Mouse (Mus musculus): ENCODE results near the gene Ppp1r9b.
A peak's percentile ranks its signal among the peaks of the same experiment; 100 is the strongest.
"Not testable (repeated sequence)": the region's sequence is repeated elsewhere in the genome, so short reads cannot be mapped to it uniquely, and the experiment has no call there.

Gene Ppp1r9b

GRCm38 (mm10) chr11:94990749-94991577 is at the start of gene Ppp1r9b:
Gene Ppp1r9b (plus strand): TSS chr11:94991035.
- peak; percentile 96 for DNase-seq (ENCODE audit: inconsistent ontology term)

GRCm38 (mm10) chr11:94941121-94941520 is 49.7 kb upstream of the Ppp1r9b start:
- no peak for DNase-seq (ENCODE audit: inconsistent ontology term)

DNA sequence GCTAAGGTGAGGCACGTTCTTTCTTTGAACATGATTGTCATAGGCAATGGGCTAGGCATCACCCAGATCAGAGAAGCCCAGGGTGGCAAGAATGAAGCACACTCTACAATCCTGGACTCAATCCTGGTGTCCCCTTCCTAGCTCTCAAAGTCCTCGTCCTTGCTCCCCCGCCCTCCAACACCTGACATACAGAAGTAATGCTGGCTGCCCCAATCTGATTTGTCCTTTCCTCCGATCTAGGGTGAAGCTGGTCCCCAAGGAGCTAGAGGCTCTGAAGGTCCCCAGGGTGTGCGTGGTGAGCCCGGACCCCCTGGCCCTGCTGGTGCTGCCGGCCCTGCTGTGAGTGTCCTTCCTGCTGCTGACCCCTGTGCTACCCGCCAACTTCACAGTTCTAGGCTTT is 49.1 kb upstream of the Ppp1r9b start:
- DNase-seq (ENCODE audit: inconsistent ontology term), result no peak

GRCm38 (mm10) chr11:94942282-94943023 is 48.4 kb upstream of the Ppp1r9b start:
- DNase-seq (ENCODE audit: inconsistent ontology term), result no peak

- DNase-seq (ENCODE audit: inconsistent ontology term), result no peak
These were observed 47.8 kb upstream of the Ppp1r9b start for GRCm38 (mm10) chr11:94943054-94943453.

GRCm38 (mm10) chr11:94944295-94944694 is 46.5 kb upstream of the Ppp1r9b start:
- no peak for DNase-seq (ENCODE audit: inconsistent ontology term)

GRCm38 (mm10) chr11:94945236-94945635 is 45.6 kb upstream of the Ppp1r9b start:
- no peak for DNase-seq (ENCODE audit: inconsistent ontology term)

DNA sequence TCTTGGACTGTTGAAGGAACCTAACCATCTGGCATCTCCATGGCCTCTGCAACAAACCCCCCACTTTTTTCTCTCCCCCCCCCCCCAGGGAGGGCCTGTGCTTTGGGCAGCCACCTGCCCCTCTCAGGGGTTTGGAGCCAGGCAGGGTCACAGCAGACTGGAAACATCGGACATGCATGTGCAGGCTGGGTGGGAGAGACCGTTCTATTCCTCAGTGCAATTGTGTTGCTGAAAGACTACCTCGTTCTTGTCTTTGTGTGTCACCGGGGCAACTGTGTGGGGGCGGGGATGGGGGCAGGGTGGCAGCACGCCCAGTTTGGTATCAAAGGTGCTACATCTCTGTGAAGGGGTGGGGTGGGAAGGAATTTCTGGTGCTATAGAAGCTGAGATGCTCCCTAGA is 38.7 kb upstream of the Ppp1r9b start:
- peak; percentile 64 for DNase-seq (ENCODE audit: inconsistent ontology term)

DNA sequence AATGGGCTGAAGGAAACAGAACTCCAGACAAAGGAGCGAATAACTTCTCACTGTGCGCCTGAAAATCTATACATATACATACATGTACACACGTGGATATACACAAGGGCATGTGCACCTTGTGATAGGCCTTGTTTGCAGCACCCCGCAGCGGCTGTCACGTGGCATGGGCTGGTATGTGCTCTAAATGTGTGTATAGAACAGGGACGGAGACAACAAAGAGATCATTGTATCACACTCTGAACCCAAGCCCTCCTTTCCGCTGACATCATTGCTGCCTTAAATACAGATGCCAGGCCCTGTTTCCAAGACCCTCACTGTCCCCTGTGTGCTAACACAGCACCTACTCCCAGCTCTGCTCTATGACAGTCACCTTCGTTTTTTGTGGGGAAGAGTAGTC is 35.7 kb upstream of the Ppp1r9b start:
- peak; percentile 87 for DNase-seq (ENCODE audit: inconsistent ontology term)

DNA sequence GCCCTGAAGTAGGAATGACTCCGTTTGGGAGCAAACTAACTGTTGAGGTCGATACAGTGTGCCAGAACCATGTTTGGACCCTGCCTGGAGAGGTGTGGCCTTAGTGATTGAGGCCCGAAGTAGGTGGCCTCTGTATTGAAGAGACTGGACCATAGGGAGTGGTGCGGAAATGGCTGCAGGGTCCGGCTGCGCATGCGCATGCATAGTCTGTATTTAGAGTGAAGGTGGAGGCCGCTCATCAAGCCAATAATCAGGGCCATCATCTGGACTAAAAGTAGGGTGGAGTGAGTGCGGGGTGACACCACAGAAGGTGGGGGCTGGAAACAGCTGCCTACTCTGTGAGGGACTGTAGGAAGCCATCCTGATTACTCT is 33.2 kb upstream of the Ppp1r9b start:
- no peak for DNase-seq (ENCODE audit: inconsistent ontology term)

DNA sequence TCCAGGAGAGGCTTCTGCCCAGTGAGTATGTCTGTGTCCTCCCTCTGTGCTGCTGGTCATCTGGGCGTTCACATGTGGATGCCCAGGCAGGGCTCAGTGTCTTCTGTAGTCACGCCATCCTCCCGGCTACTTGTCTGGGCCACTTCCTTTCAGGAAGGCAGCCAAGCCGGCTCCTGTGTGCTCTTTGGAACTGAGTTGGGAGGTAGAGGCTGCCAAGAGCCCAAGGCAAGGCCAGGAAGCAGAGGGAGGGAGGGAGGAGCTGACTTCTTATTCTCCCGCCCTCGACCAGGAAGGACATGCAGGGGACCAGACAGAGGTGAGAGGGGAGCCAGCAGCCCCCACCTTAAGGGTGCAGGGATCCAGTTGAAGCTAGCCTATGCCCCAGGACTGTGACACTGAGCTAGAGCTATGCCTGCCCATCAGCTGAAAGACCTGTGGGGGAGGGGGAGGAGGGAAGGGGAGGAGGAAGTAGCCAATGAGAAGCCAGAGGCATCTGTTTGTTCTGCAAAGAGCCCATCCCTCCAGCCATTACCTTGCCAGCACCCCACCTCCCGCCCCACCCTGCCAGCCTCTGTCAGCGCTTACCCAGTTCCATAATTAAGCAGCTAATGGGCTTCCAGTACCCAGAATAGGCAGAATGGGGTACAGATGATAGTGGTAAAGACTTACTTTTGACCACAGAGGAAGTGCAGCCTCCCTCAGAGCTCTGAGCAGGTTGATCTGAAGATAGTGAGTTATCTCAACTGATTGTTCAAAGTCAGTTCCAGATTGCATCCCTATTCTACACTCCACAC is 32.6 kb upstream of the Ppp1r9b start:
- peak; percentile 97 for DNase-seq (ENCODE audit: inconsistent ontology term)

DNA sequence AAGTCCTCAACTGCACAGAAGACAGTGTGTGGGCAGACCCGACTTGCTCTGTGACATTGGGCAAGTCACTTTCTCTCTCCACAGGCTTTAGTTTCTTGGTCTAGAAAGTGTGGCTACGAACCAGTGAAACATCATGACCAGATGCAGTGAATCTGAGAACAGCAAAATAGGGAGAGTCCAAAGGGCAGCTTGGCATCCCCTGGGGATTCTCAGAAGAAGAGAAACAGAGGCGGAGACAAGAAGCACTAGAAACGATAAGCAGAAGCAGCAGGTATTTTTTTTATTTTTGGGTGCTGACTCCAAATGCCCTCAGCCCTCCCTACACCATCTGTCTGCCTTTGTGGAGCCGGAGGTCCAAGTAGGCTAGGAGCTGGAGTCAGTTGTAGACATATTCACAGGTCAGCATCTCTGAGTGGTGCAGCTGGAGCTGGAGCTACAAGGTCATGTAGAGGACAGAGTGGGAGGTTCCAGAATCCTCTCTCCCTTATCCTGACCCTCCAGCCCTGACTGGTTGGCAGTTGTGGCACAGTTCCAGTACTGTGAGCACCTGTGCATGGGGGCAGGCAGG is 28.2 kb upstream of the Ppp1r9b start:
- DNase-seq (ENCODE audit: inconsistent ontology term), result no peak

GRCm38 (mm10) chr11:94967419-94967818 is 23.4 kb upstream of the Ppp1r9b start, which contains the start of gene Hils1:
Gene Hils1 (plus strand): TSS chr11:94967593.
- DNase-seq (ENCODE audit: inconsistent ontology term), result no peak

DNA sequence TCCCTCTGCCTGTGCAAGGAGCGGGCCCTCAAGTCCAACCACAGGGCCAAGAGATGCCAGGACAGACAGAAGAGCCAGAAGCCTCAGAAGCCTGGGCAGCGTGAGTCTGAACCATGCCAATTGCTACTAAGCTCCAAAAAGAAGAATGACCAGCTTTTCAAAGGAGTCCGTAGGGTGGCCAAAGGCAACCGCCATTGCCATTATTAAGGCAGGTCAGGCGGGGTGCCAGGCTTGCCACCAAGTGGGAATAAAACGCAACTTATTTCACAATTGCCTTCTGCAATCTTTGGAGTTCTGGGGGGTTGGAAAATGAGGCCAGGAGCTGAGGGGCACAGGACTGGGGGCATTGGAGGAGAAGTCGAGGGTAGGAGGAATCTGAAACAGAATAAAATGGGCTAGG is 22.6 kb upstream of the Ppp1r9b start:
- no peak for DNase-seq (ENCODE audit: inconsistent ontology term)

DNA sequence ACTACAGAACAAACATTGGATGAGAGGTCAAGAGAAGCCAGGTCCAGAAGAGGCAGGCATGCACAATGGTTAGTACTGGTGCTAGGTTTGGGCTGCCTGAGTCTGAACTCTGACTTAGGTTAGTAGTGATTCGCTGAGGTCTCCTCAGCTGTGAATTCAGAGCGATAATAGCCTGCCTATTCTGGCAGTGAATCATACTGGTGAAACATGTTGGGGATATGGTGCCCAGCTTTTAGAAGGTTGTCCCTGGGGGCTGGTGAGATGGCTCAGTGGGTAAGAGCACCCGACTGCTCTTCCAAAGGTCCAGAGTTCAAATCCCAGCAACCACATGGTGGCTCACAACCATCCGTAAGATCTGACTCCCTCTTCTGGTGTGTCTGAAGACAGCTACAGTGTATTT is 21.1 kb upstream of the Ppp1r9b start:
- DNase-seq (ENCODE audit: inconsistent ontology term), result not testable (repeated sequence)

GRCm38 (mm10) chr11:94970210-94970943 is 20.5 kb upstream of the Ppp1r9b start:
- peak; percentile 66 for DNase-seq (ENCODE audit: inconsistent ontology term)

- no peak for DNase-seq (ENCODE audit: inconsistent ontology term)
These were observed 18.8 kb upstream of the Ppp1r9b start for GRCm38 (mm10) chr11:94971895-94972615.

DNA sequence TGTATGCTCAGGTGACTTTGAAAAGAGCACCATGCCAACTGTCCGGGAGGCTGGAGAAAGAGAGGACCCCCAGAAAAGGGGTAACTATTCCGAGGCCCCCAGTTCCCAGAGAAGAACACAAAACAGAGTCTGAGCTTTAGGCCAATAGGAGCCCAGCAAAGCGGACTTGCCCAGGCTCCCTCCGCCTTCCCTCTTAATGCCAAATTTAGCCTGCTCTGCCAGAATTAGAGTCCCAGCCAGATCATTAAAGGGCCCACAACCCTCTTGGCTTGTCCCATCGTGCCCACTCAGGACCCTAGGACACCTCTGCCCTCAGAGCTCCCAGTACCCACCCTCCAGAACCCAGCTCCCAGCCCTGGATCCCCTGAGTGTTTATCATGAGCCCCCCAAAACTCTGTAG is 17.9 kb upstream of the Ppp1r9b start:
- DNase-seq (ENCODE audit: inconsistent ontology term), result no peak

- no peak for DNase-seq (ENCODE audit: inconsistent ontology term)
These were observed 17.5 kb upstream of the Ppp1r9b start for GRCm38 (mm10) chr11:94973313-94973712.

DNA sequence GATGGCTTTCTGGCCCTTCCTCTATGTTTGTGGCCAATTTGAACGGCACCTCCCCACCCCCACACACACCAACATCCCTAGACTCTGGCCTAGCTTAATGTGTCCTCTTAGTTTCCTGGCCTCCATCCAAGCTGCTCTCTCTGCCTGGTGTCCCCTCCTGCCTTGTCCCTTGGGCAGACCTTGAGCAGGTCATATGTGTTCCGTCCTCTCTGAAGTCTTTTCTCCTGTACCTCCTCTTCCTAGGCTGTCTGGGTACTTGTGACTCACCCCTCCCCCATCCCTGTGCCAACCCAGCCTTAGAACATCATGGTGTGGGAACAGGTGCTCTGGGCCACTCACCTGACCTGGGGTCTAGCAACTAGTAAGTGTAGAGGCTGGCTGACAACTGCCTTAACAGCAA is 15.9 kb upstream of the Ppp1r9b start:
- no peak for DNase-seq (ENCODE audit: inconsistent ontology term)
